Mouse (Mus musculus): ENCODE data around the gene Slc38a6. TPM values are rescaled to one million over a fixed set of nuclear protein-coding genes. Genes with fewer than 3 reads are reported as not detected.

Slc38a6 gene
- polyA plus RNA-seq, 1 experiment = not detected

GRCm38 (mm10) chr12:73330236-73330635 is 43.7 kb downstream of the Slc38a6 start:
- Histone ChIP-seq H3K4me3 (replicated peaks) (no peak overlapping the region), H3K4me1 (ENCODE audit: control insufficient read depth) (no peaks in the 10 kb centered on the region), H3K27me3 (ENCODE audit: control insufficient read depth) (no peaks in the 10 kb centered on the region), H3K36me3 (ENCODE audit: control insufficient read depth) (no peaks in the 10 kb centered on the region), H3K9me3 (ENCODE audit: control insufficient read depth, low read length) (no peaks in the 10 kb centered on the region)
- TF ChIP-seq GATA1 (IDR thresholded peaks at IDR 0.05; ENCODE audit: low read length) (no peak), TAL1 (IDR thresholded peaks at IDR 0.05; ENCODE audit: low read length) (no peak)

DNA sequence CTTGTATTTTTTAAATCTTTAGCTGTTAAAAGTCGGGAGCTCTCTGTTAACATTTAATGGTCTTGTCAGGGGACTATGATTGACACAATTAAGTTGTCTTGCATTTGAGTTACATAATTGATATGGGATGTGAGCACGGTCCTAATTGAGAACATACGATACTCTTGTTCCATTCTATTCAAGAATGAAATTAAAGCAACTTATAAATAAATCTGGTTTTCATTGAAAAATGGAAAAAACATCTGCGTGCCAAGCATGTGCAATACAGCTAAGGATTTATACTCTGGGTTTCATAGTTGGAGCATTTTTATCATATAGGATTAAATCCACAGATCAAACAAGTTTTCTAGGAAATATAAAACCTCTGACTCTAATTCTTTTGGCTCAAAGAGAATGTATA is 46.1 kb downstream of the Slc38a6 start:
- no peaks in the 10 kb centered on the region for H3K36me3 ChIP-seq (ENCODE audit: control insufficient read depth)
- H3K4me3 ChIP-seq (replicated peaks) = no peak overlapping the region
- no peaks in the 10 kb centered on the region for H3K27me3 ChIP-seq (ENCODE audit: control insufficient read depth)
- TF ChIP-seq GATA1 (IDR thresholded peaks at IDR 0.05; ENCODE audit: low read length) (no peak), TAL1 (IDR thresholded peaks at IDR 0.05; ENCODE audit: low read length) (no peak)
- no peaks in the 10 kb centered on the region for H3K4me1 ChIP-seq (ENCODE audit: control insufficient read depth)
- H3K9me3 ChIP-seq (ENCODE audit: control insufficient read depth, low read length) = no peaks in the 10 kb centered on the region

- no peaks in the 10 kb centered on the region for H3K9me3 ChIP-seq (ENCODE audit: control insufficient read depth, low read length)
- TF ChIP-seq TAL1 (IDR thresholded peaks at IDR 0.05; ENCODE audit: low read length) = no peak
- TF ChIP-seq GATA1 (IDR thresholded peaks at IDR 0.05; ENCODE audit: low read length) = no peak
- no peaks in the 10 kb centered on the region for H3K36me3 ChIP-seq (ENCODE audit: control insufficient read depth)
- no peaks in the 10 kb centered on the region for H3K4me1 ChIP-seq (ENCODE audit: control insufficient read depth)
- no peaks in the 10 kb centered on the region for H3K27me3 ChIP-seq (ENCODE audit: control insufficient read depth)
- H3K4me3 ChIP-seq (replicated peaks) = no peak overlapping the region
Observed at GRCm38 (mm10) chr12:73334051-73334551, 47.5 kb downstream of the Slc38a6 start.

- no peak overlapping the region for H3K4me3 ChIP-seq (replicated peaks)
- no peaks in the 10 kb centered on the region for H3K27me3 ChIP-seq (ENCODE audit: control insufficient read depth)
- no peaks in the 10 kb centered on the region for H3K36me3 ChIP-seq (ENCODE audit: control insufficient read depth)
- H3K9me3 ChIP-seq (ENCODE audit: control insufficient read depth, low read length) = no peaks in the 10 kb centered on the region
- H3K4me1 ChIP-seq (ENCODE audit: control insufficient read depth) = no peaks in the 10 kb centered on the region
- TF ChIP-seq GATA1 (IDR thresholded peaks at IDR 0.05; ENCODE audit: low read length) (no peak), TAL1 (IDR thresholded peaks at IDR 0.05; ENCODE audit: low read length) (no peak)
Observed at GRCm38 (mm10) chr12:73337127-73337526, 50.5 kb downstream of the Slc38a6 start.

- no peak for TF ChIP-seq GATA1 (IDR thresholded peaks at IDR 0.05; ENCODE audit: low read length)
- TF ChIP-seq TAL1 (IDR thresholded peaks at IDR 0.05; ENCODE audit: low read length) = no peak
- Histone ChIP-seq H3K9me3 (ENCODE audit: control insufficient read depth, low read length) (no peaks in the 10 kb centered on the region), H3K36me3 (ENCODE audit: control insufficient read depth) (no peaks in the 10 kb centered on the region), H3K27me3 (ENCODE audit: control insufficient read depth) (no peaks in the 10 kb centered on the region), H3K4me1 (ENCODE audit: control insufficient read depth) (no peaks in the 10 kb centered on the region), H3K4me3 (replicated peaks) (no peak overlapping the region)
Observed at GRCm38 (mm10) chr12:73340642-73341293, 54.2 kb downstream of the Slc38a6 start.

DNA sequence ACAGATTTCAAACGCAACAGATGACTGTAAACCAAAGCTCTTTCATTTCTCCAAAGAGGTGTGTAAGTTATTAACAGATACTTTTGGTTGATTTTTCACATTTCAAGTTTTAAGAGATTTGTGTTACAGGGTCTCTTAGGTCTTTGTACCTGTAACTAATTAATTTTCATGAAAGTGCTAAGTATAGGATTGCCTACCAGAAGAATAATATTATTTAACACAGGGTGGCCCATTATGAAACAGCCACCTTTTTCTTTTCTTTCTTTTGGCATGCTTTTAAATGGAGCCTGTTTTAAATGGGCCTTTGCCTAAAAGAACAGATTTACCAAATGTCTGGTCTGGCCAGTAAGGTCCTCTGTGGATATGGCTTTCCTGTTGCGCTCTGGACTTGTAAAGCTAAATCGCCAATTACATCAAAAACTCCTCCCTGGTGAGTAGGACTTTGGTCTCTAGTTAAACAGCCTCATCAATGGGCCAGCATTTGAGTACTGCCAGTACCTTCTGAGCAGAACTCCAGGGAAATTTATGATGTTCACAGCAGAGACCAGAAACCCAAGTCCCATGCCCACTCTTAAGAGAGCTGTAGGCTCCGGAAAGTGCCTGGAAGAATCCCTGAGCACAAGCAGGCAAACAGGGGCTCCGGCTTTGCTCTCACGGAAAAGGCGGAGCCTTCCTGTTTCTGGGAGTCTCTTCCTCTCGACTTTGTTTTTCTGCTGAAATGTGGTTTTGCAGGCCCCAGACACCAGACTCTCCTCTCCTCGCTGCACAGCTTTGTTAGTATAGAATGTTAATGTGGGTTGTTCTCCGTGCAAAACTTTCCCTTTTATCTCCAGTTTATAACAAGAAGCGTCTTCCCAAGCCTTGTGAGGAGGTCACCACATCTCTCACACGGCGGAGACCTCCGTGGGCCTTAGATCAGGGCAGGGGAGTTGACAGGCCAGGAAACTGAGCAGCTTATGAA is 55.4 kb downstream of the Slc38a6 start:
- TF ChIP-seq TAL1 (IDR thresholded peaks at IDR 0.05; ENCODE audit: low read length) (no peak), GATA1 (IDR thresholded peaks at IDR 0.05; ENCODE audit: low read length) (no peak)
- H3K27me3 ChIP-seq (ENCODE audit: control insufficient read depth) = no peaks in the 10 kb centered on the region
- no peak overlapping the region for H3K4me3 ChIP-seq (replicated peaks)

DNA sequence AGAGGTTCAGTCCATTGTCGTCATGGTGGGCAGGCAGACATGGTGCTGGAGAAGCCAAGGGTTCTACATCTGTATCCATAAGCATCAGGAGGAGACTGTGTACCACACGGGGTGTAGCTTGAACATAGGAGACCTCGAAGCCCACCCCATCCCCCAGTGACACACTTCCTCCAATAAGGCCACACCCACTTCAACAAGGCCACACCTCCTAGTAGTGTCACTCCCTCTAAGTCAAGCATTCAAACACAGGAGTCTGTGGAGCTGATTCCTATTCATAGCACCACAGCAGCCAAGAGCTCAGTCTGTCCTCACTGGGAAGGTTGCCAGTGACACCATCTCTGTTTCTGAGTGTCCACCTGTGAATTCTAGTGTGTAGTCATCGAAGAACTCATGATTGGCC is 57.7 kb downstream of the Slc38a6 start:
- H3K4me3 ChIP-seq (replicated peaks) = no peak overlapping the region
- no peaks in the 10 kb centered on the region for H3K36me3 ChIP-seq (ENCODE audit: control insufficient read depth)
- no peaks in the 10 kb centered on the region for H3K9me3 ChIP-seq (ENCODE audit: control insufficient read depth, low read length)
- no peaks in the 10 kb centered on the region for H3K27me3 ChIP-seq (ENCODE audit: control insufficient read depth)
- TF ChIP-seq GATA1 (IDR thresholded peaks at IDR 0.05; ENCODE audit: low read length) (no peak), TAL1 (IDR thresholded peaks at IDR 0.05; ENCODE audit: low read length) (no peak)
- H3K4me1 ChIP-seq (ENCODE audit: control insufficient read depth) = no peaks in the 10 kb centered on the region

More for the DNA sequence above, 55.4 kb downstream of the Slc38a6 start:
- Histone ChIP-seq H3K4me1 (ENCODE audit: control insufficient read depth) (no peaks in the 10 kb centered on the region), H3K9me3 (ENCODE audit: control insufficient read depth, low read length) (no peaks in the 10 kb centered on the region), H3K36me3 (ENCODE audit: control insufficient read depth) (no peaks in the 10 kb centered on the region)

- H3K9me3 ChIP-seq (ENCODE audit: control insufficient read depth, low read length) = no peaks in the 10 kb centered on the region
- TF ChIP-seq GATA1 (IDR thresholded peaks at IDR 0.05; ENCODE audit: low read length) (no peak), TAL1 (IDR thresholded peaks at IDR 0.05; ENCODE audit: low read length) (no peak)
- no peaks in the 10 kb centered on the region for H3K4me1 ChIP-seq (ENCODE audit: control insufficient read depth)
- H3K4me3 ChIP-seq (replicated peaks) = no peak overlapping the region
- no peaks in the 10 kb centered on the region for H3K27me3 ChIP-seq (ENCODE audit: control insufficient read depth)
- H3K36me3 ChIP-seq (ENCODE audit: control insufficient read depth) = no peaks in the 10 kb centered on the region
Observed at GRCm38 (mm10) chr12:73345157-73345556, 58.6 kb downstream of the Slc38a6 start.

GRCm38 (mm10) chr12:73347202-73347601 is 60.6 kb downstream of the Slc38a6 start:
- Histone ChIP-seq H3K4me3 (replicated peaks) (no peak overlapping the region), H3K36me3 (ENCODE audit: control insufficient read depth) (no peaks in the 10 kb centered on the region), H3K4me1 (ENCODE audit: control insufficient read depth) (no peaks in the 10 kb centered on the region), H3K9me3 (ENCODE audit: control insufficient read depth, low read length) (no peaks in the 10 kb centered on the region), H3K27me3 (ENCODE audit: control insufficient read depth) (no peaks in the 10 kb centered on the region)
- TF ChIP-seq TAL1 (IDR thresholded peaks at IDR 0.05; ENCODE audit: low read length) (no peak), GATA1 (IDR thresholded peaks at IDR 0.05; ENCODE audit: low read length) (no peak)

Data from erythroblast, embryonic 14.5 days (primary cell).